Mouse (Mus musculus): ENCODE measurements around the gene Ush1g.

Ush1g gene

DNA sequence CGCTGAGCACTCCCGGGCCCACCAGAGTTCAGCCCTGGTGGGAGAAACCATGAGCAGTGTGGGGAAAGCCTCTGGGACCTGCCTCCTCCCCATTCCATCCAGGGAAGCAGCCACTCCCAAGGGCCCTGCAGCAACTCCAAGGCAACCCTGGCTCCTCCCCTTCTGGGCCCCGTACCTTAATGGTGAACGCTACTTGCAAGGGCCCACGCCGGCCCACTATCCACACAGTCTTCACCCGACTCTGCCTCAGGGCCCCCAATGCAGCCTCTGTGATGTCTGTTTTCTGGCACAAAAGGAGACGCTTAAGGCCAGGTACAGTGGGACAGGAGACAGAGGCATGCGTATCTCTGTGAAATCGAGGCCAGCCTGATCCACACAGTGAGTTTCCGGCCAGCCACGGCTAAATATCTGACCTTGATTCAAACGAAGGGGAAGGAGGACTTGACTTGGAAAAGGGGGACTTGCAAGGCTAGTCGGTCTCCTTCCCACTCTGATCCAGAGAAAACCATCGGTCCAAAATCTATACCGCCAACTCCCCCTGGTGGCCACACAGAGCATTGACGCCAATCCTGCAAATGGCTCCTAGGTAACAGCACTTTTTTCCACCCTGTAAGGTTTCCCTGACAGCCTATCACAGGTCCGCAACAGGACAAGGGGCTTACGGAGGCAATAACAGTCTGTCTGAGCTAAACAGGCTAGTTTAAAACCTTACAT, 51.5 kb downstream of the Ush1g start:
- DNase-seq (ENCODE audit: low read depth, low spot score) = peak; percentile 86

DNA sequence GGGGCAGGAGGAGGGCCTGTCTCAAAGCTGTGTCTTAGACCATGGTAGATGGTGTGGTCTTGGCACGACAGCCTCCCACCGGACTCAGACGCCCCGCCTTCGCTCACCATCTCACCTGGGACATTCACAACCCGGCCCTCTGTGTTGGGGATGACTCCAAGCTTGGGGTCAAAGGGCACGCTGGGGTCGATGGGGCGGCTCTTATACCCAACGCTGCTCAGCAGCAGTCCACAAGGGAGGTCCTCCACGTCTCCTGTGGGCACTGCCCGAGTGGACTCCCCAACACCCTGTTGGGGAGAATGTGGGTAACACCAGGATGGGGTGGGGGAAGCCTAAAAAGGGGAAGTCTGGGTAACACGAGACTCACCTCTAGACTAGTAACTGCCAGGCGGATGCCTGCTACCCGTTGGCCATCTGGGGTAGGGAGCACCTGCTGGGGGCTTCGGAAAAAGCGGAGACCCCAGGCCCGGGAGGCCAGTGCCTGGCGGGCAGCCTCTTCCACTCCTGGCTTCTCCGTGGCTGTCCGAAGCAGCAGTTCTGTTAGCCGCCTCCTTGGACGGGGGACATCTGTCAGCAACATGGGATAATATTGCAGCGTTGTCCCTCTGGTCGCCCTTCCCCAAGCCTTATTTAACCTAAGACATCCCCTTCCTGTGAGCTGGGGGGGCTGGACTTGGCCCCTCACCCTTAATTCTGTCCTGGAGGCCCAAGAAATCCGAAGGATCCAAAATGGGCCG, 52.3 kb downstream of the Ush1g start:
- no peak for DNase-seq (ENCODE audit: low read depth, low spot score)

DNA sequence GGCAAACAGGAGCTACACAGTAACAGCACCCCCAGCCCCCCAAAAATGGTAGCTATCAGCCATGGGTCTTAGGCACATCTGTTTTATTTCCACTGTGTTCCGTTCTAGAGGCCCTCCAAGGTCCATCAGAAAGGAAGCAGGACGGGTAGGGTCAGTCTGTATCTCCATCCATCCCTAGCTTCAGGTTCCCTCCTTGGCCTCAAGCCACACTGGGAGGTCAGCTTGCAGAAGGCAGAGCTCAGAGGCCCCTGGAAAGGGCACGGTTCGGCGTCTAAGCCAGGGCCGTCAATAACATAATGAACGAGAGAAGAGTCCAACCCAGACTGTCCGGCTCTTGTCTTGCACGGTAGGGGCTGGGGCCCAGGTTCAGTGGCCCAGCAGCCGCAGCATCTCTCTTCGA, 53.9 kb downstream of the Ush1g start:
- DNase-seq (ENCODE audit: low read depth, low spot score) = no peak

DNA sequence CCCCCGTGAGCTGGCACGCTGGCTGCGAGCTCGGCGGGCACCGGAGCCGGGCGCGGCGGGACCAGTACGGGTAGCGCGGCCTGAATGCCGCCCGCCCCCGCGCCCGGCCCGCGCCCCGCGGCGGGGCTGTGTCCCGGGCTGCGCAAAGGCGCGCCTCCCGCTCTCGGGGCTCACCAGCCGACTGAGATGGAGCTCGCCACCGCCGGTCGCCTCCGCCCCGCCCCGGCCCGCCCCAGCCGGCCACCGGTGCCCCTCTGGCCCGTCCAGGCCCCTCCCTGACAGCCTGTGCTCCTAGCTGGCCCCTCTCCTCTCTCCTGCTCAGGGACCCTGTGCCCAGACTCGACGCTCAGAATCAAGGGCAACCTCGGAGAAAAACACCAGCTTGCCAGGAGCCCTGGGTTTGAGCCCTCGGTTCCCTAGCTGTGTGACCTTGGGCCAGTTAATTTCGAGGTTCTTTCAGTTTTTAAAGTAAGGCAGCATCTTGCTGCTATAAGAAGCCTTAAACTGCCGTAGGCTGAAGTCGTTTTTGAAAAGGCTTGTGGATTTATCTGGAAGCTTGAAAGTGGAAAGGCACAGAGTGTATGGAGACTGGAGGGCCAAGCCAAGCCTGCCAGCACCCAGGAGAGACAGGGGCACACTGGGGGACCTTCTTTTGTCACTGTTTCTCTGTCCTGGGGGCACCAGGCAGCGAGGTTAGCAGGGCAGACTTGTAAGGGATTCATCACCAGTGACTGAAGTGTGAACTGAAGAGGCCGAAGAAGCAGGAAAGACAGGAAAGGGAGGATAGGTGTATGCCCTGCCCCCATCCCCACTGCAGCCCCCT, 54.6 kb downstream of the Ush1g start, which contains the start of gene Grin2c:
Gene Grin2c, minus strand, starts transcription at position 183 of the 823 bp plus-strand sequence.
- no peak for DNase-seq (ENCODE audit: low read depth, low spot score)

- no peak for DNase-seq (ENCODE audit: low read depth, low spot score)
Observed at GRCm38 (mm10) chr11:115266400-115266778, 55.5 kb downstream of the Ush1g start.

DNA sequence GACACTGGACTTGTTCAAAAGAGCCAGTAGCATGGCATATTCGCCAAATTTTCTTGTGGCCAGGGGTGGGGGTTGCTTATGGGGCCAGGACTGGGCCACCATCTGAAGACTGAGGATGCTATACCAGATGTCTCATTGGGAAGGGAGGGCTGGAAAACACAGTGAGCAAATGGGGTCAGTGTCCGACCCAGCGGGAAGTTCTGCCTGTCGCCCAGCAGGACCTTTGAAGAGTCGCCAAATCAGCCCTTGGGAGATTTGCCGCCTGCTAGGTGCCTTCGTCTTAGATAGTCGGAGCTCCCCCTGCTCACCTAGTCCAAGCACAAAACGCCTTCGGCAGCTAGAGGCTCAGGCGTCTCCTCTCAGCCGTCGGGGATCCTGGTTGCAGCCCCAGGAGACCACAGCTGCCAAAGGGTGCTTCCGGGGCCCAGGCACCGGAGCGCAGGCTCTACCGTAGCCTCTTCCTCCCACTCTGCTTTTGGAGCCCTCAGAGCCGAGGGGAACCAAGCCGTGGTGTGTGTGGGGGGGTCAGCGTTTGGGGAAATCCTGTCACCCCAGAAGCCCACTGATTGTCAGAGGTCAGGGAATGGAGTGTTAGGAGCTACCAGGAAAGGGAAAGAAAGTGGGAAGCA, 56.0 kb downstream of the Ush1g start:
- DNase-seq (ENCODE audit: low read depth, low spot score) = no peak

Measured in mesoderm, embryonic 11.5 days (tissue).